Mouse (Mus musculus) liver, embryonic 14.5 days (tissue): ENCODE data around the gene Opcml.

Experiments
- CTCF ChIP-seq: IDR thresholded peaks from 2 replicates; pipeline ENCODE4 v1.5.1; 2016; ENCODE audit warnings: antibody characterized with exemption, low read depth, control low read depth
- EP300 ChIP-seq: IDR thresholded peaks from 2 replicates; pipeline ENCODE4 v1.6.1; 2016; ENCODE audit warnings: antibody characterized with exemption, low read depth

GRCm38 (mm10) chr9:28911571-28912185 is 1121.1 kb downstream of the Opcml start:
- TF ChIP-seq CTCF (no peak), EP300 (no peak)
